Mouse (Mus musculus): ENCODE results near the gene Disp1. TPM values are rescaled to one million over a fixed set of nuclear protein-coding genes. Genes with fewer than 3 reads are reported as not detected.

The Disp1 gene
- polyA plus RNA-seq (2015; fragmentation: Nextera tagmentation; extraction: Ambion mirVana): 8.6 and 11.7 TPM in 2 replicates

GRCm38 (mm10) chr1:183220796-183221718 lies at the start of gene Disp1:
Disp1 (minus strand) TSS chr1:183221522.
- Histone ChIP-seq H3K36me3 (no peaks in the 10 kb centered on the region), H3K4me3 (replicated peaks) (peak within 1 kb of the TSS; percentile 76), H3K4me2 (peak within 1 kb of the TSS; percentile 66), H3K9ac (peak within 1 kb of the TSS; percentile 75), H3K27me3 (replicated peaks) (no peaks in the 10 kb centered on the region), H3K9me3 (no peaks in the 10 kb centered on the region), H3K27ac (peak within 1 kb of the TSS; percentile 62), H3K4me1 (peaks cover 5% of the 10 kb centered on the region)
- ATAC-seq (ENCODE audit: insufficient read depth, low FRiP score, low read depth): peak; percentile 91
- WGBS: 2% methylated on average over 56 of the region's 56 CpGs

DNA sequence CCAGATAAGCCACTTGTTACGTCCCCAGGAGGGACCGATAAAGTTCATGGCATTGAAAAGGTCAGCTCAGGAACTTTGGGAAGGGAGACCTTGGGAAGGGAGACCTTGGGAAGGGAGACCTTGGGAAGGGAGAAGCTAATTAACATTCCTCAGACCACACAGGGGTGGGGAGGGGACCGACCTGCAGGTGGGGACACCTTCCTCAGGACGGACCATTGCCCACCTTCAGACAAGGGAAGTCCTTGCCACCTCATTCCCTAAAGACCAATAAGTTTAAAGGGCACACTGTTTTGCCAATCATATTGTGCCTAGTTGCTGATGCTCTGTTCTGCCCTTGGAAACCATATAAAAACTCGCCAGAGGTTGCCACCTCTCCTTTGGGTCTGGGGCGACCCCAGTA lies 46.3 kb upstream of the Disp1 start:
- no peaks in the 10 kb centered on the region for H3K4me1 ChIP-seq
- no peak overlapping the region for H3K9ac ChIP-seq
- no peaks in the 10 kb centered on the region for H3K9me3 ChIP-seq
- H3K27me3 ChIP-seq (replicated peaks): no peaks in the 10 kb centered on the region
- no peaks in the 10 kb centered on the region for H3K36me3 ChIP-seq
- no peak overlapping the region for H3K4me2 ChIP-seq
- no peak overlapping the region for H3K27ac ChIP-seq
- H3K4me3 ChIP-seq (replicated peaks): no peak overlapping the region
- 69% methylated on average over 6 of the region's 6 CpGs for WGBS
- no peak for ATAC-seq (ENCODE audit: insufficient read depth, low FRiP score, low read depth)

- no peak overlapping the region for H3K27ac ChIP-seq
- no peaks in the 10 kb centered on the region for H3K4me1 ChIP-seq
- no peak overlapping the region for H3K4me3 ChIP-seq (replicated peaks)
- H3K9me3 ChIP-seq: no peaks in the 10 kb centered on the region
- H3K4me2 ChIP-seq: no peak overlapping the region
- no peak overlapping the region for H3K9ac ChIP-seq
- WGBS: 59% methylated on average over 14 of the region's 14 CpGs
- no peaks in the 10 kb centered on the region for H3K36me3 ChIP-seq
- ATAC-seq (ENCODE audit: insufficient read depth, low FRiP score, low read depth): no peak
- H3K27me3 ChIP-seq (replicated peaks): no peaks in the 10 kb centered on the region
These were observed 44.7 kb upstream of the Disp1 start for GRCm38 (mm10) chr1:183265921-183266467.

- 66% methylated on average over 13 of the region's 13 CpGs for WGBS
- no peak overlapping the region for H3K27ac ChIP-seq
- H3K4me3 ChIP-seq (replicated peaks): no peak overlapping the region
- no peaks in the 10 kb centered on the region for H3K4me1 ChIP-seq
- H3K4me2 ChIP-seq: no peak overlapping the region
- H3K36me3 ChIP-seq: no peaks in the 10 kb centered on the region
- no peak overlapping the region for H3K9ac ChIP-seq
- no peaks in the 10 kb centered on the region for H3K27me3 ChIP-seq (replicated peaks)
- H3K9me3 ChIP-seq: no peaks in the 10 kb centered on the region
- 0 out of 2 replicates have a peak, but pooled peaks have one; percentile 39 for ATAC-seq (ENCODE audit: insufficient read depth, low FRiP score, low read depth)
These were observed 43.1 kb upstream of the Disp1 start for GRCm38 (mm10) chr1:183264145-183265008.

DNA sequence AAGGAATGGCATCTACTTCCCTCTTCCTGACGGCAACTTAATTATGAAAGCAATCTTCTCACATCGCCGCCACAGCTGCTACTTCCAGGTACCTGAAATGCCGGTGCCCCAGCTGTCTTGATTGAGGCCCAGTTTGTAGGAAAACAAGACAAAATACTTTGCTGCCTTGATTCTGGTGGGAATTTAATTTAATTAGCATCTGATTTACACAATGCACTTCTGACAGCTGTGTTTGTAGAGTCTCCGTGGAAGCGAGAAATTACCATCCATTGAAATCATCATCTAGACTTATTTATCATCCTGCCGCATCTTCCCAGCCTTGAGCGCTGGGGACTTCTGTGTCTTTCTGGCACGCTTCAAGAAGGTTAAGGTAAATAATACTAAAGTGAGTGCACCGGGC lies 31.3 kb upstream of the Disp1 start:
- H3K4me1 ChIP-seq: no peaks in the 10 kb centered on the region
- no peak overlapping the region for H3K27ac ChIP-seq
- H3K4me3 ChIP-seq (replicated peaks): no peak overlapping the region
- no peak for ATAC-seq (ENCODE audit: insufficient read depth, low FRiP score, low read depth)
- no peaks in the 10 kb centered on the region for H3K9me3 ChIP-seq
- no peaks in the 10 kb centered on the region for H3K36me3 ChIP-seq
- H3K4me2 ChIP-seq: no peak overlapping the region
- H3K27me3 ChIP-seq (replicated peaks): no peaks in the 10 kb centered on the region
- 42% methylated on average over 10 of the region's 10 CpGs for WGBS
- H3K9ac ChIP-seq: no peak overlapping the region

- H3K4me2 ChIP-seq: no peak overlapping the region
- no peaks in the 10 kb centered on the region for H3K9me3 ChIP-seq
- H3K4me1 ChIP-seq: no peaks in the 10 kb centered on the region
- ATAC-seq (ENCODE audit: insufficient read depth, low FRiP score, low read depth): no peak
- 60% methylated on average over 2 of the region's 2 CpGs for WGBS
- no peak overlapping the region for H3K4me3 ChIP-seq (replicated peaks)
- no peaks in the 10 kb centered on the region for H3K36me3 ChIP-seq
- no peak overlapping the region for H3K9ac ChIP-seq
- H3K27me3 ChIP-seq (replicated peaks): no peaks in the 10 kb centered on the region
- H3K27ac ChIP-seq: no peak overlapping the region
These were observed 30.5 kb upstream of the Disp1 start for GRCm38 (mm10) chr1:183251818-183252217.

GRCm38 (mm10) chr1:183250612-183251011 lies 29.3 kb upstream of the Disp1 start:
- Histone ChIP-seq H3K36me3 (no peaks in the 10 kb centered on the region), H3K4me1 (no peaks in the 10 kb centered on the region), H3K4me2 (no peak overlapping the region), H3K9ac (no peak overlapping the region), H3K9me3 (no peaks in the 10 kb centered on the region), H3K27me3 (replicated peaks) (no peaks in the 10 kb centered on the region), H3K27ac (no peak overlapping the region), H3K4me3 (replicated peaks) (no peak overlapping the region)
- ATAC-seq (ENCODE audit: insufficient read depth, low FRiP score, low read depth): no peak
- 68% methylated on average over 4 of the region's 4 CpGs for WGBS

DNA sequence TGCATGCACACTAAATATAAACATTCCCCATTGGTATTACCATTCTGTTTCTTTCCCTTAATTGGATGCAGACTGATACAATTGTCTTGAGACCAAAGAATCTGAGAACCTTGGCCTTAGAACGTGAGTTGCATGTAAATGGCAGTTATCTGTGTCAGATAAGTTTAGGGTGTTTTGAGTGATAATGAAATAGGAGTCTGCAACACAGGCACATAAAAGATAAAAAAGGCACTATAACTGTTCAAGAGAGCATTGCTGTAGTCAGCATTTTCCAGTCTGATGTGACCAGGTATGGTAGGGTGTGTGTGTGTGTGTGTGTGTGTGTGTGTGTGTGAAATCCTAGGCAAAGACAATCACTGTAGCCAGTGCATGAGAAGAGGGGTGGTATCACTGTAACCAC lies 26.8 kb upstream of the Disp1 start:
- Histone ChIP-seq H3K9ac (no peak overlapping the region), H3K27me3 (replicated peaks) (no peaks in the 10 kb centered on the region), H3K4me2 (no peak overlapping the region), H3K4me3 (replicated peaks) (no peak overlapping the region), H3K36me3 (no peaks in the 10 kb centered on the region), H3K4me1 (no peaks in the 10 kb centered on the region), H3K9me3 (no peaks in the 10 kb centered on the region), H3K27ac (no peak overlapping the region)
- WGBS: 37% methylated on average over 1 of the region's 1 CpGs
- no peak for ATAC-seq (ENCODE audit: insufficient read depth, low FRiP score, low read depth)

DNA sequence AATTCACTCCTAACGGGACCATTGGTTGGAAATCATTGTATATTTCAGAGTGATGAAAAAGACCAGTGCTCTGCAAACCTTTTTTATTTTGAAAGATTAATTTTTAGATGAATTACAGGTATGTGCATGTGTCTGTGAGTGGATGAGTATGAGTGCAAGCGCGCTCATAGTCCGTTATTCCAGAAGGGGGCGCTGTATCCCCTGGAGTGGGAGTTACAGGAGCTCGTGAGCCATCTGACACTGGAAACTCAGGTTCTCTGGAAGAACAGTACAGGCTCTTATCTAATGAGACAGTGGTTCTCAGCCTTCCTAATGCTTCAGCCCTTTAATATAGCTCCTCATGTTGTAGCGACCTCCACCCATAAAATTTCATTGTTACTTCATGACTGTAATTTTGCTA lies 22.0 kb upstream of the Disp1 start:
- H3K9ac ChIP-seq: no peak overlapping the region
- H3K9me3 ChIP-seq: no peaks in the 10 kb centered on the region
- no peaks in the 10 kb centered on the region for H3K36me3 ChIP-seq
- H3K4me3 ChIP-seq (replicated peaks): no peak overlapping the region
- no peak overlapping the region for H3K27ac ChIP-seq
- WGBS: 72% methylated on average over 7 of the region's 7 CpGs
- H3K27me3 ChIP-seq (replicated peaks): no peaks in the 10 kb centered on the region
- no peak overlapping the region for H3K4me2 ChIP-seq
- ATAC-seq (ENCODE audit: insufficient read depth, low FRiP score, low read depth): no peak
- H3K4me1 ChIP-seq: no peaks in the 10 kb centered on the region

- Histone ChIP-seq H3K9me3 (no peaks in the 10 kb centered on the region), H3K4me2 (no peak overlapping the region), H3K27me3 (replicated peaks) (no peaks in the 10 kb centered on the region), H3K9ac (no peak overlapping the region), H3K4me1 (no peaks in the 10 kb centered on the region), H3K36me3 (no peaks in the 10 kb centered on the region), H3K27ac (no peak overlapping the region), H3K4me3 (replicated peaks) (no peak overlapping the region)
- WGBS: 16% methylated on average over 2 of the region's 2 CpGs
- no peak for ATAC-seq (ENCODE audit: insufficient read depth, low FRiP score, low read depth)
These were observed 16.6 kb upstream of the Disp1 start for GRCm38 (mm10) chr1:183237901-183238300.

- H3K4me2 ChIP-seq: no peak overlapping the region
- no peak overlapping the region for H3K27ac ChIP-seq
- H3K9ac ChIP-seq: no peak overlapping the region
- no peaks in the 10 kb centered on the region for H3K9me3 ChIP-seq
- 87% methylated on average over 5 of the region's 5 CpGs for WGBS
- H3K4me3 ChIP-seq (replicated peaks): no peak overlapping the region
- H3K4me1 ChIP-seq: no peaks in the 10 kb centered on the region
- H3K27me3 ChIP-seq (replicated peaks): no peaks in the 10 kb centered on the region
- no peaks in the 10 kb centered on the region for H3K36me3 ChIP-seq
- no peak for ATAC-seq (ENCODE audit: insufficient read depth, low FRiP score, low read depth)
These were observed 15.1 kb upstream of the Disp1 start for GRCm38 (mm10) chr1:183236460-183236859.
